Mouse (Mus musculus) mouse trophoblast stem cell (cell line): Measurements from ENCODE around the gene Igfbp4.

Experiments
- in situ Hi-C, 2 experiments: fragments of 300-500 bp; cut with MseI, MboI; formaldehyde crosslinking; loops; 2 replicates in 1 of 2; 3 replicates in 1 of 2; pipeline ENCODE4 v1.15.1; 2025

The Igfbp4 gene

GRCm38 (mm10) chr11:99080902-99081543, 40.0 kb downstream of the Igfbp4 start:
- in situ Hi-C loops, result no loop called here

DNA sequence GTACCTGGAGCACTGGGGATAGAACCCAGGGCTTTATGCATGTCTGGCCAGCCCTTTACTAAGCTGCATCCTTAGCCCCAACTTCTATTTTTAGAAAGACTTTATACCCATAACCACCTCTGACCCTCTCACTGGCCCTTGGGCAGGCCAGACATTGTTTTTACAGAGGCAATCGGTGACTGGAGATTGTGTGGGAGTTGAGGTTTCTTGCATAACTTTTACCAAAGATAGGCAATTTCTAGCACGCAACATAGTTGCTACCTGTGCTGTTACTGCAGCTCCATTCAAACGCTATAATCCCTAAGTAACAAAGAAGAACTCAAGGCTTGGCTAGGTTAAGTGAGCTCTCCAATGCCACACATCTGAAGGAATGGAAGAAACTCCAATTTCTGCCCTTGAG, 40.5 kb downstream of the Igfbp4 start:
- in situ Hi-C loops, result no loop called here

GRCm38 (mm10) chr11:99082098-99082497, 41.1 kb downstream of the Igfbp4 start:
- in situ Hi-C loops, result no loop called here

GRCm38 (mm10) chr11:99083516-99083915, 42.5 kb downstream of the Igfbp4 start:
- in situ Hi-C loops, result no loop called here

DNA sequence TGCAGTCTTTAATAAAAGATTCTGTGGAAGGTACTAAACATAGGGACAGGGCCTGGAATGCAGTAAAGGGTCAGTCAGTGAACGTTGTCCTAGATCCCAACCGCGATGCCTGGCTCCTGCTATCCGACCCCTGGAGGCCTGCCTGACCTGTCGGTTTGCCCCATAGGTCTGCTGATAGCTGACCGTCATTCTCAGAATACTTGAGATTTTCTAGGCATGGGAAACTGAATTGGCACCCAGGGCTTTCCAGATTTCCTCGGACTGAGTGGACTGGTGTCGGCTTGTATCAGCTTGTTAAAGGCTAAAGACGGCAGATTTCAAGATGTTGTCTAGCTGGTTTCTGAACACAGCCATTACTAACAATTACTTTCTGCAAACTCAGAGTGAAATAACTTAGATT, 43.3 kb downstream of the Igfbp4 start:
- in situ Hi-C loops, result no loop called here

GRCm38 (mm10) chr11:99088486-99088885, 47.4 kb downstream of the Igfbp4 start:
- in situ Hi-C loops, result no loop called here

DNA sequence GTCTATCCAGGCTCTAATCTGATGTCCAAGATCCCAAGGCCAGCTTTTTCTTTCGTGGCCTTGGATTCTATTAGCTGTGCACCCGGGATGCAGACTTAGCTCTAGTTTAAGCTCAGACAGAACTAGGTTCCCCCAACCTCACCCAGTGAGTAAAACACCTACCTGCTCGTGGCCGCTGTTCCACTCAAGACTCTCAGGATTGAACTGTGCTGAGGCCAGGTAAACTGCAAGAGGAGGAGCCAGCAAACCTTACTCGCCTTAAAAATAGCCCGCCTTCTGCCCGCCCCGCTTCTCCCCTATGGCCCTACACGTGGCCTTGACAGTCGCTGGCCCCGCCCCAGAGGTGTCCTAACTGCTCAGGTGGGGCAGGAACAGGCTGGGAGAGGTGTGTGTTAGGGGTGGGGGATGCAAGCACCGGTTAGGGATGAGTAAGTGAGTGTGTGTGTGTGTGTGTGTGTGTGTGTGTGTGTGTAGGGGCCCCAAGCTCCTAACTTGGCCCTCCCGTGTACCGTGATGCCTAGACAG, 48.1 kb downstream of the Igfbp4 start, which contains the start of gene Tns4:
Gene Tns4, minus strand, starts transcription at position 230 of the 525 bp plus-strand sequence.
- in situ Hi-C loops, result no loop called here

DNA sequence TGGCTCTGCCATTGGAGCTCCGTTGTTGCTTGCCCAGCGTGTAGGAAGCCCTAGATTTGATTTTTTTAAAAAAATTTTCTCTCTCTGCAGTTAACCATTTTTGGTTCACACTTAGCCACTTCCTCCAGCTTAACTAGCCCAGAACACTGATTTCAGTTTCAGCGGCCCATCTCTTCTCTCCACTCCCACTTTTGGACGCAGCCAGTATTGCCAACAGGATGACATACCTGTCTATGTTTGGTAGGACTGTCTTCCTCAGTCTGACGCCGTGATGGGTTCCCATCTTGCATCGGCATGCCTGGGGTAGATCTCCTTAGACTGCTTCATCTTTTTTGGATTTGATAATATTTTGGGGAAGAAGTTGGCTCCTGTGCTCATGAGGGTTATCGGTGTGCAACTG, 49.3 kb downstream of the Igfbp4 start:
- in situ Hi-C loops, result no loop called here

GRCm38 (mm10) chr11:99091666-99092065, 50.6 kb downstream of the Igfbp4 start:
- in situ Hi-C loops, result no loop called here

DNA sequence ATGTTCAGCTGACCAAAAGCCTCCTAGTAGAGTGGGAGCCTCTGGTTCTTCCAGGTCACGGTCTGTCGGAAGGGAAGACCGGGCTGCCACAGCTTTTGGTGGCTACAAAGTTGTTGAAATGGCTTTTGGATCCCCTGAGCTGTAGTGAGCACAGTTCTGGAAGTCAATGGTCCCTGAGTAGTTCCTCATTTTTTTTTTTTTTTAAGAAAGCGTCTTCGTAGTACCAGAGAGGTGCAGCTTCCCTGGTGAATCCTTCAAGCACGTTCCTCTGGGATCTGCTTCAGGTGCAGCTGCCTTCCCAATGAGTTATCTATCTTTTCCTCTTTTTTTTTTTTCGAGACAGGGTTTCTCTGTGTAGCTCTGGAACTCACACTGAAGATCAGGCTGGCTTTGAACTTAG, 52.7 kb downstream of the Igfbp4 start:
- in situ Hi-C loops, result no loop called here

DNA sequence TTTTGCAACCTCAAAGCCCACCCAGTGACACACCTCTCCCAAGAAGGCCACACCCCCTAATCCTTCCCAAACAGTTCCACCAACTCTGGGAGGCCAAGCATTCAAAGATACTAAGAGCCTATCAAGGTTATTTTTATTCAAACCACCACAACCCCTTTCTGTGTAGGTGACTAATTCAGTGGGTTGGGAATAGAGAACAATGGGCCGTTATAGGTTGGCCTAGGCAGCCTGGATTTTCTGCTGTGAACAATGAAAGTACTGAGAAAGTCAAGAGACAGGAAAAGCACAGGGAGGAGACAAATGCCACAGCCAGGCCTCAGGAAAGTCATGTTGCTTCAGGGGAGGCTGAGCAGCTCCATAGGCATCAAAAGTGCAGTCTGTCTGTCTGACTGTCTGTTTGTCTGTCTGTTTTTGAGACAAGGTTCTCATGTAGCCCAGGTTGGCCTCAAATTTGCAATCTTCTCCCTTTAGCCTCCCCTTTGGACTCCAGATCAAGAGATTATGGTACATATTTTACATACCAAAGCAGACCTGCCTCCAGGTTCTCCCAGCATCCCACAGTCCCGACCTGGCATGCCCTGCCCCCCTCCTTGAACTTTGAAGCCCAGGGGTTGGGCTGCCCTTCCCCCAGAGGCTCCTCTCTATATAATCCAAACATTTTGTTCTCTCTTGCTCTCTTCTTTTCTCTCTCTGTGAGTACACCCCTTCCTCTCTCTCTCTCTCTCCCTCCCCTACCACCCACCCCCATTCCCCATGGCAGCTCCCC, 54.0 kb downstream of the Igfbp4 start:
- in situ Hi-C loops, result no loop called here

- in situ Hi-C loops, result no loop called here
Observed at GRCm38 (mm10) chr11:99095759-99096158, 54.7 kb downstream of the Igfbp4 start.

DNA sequence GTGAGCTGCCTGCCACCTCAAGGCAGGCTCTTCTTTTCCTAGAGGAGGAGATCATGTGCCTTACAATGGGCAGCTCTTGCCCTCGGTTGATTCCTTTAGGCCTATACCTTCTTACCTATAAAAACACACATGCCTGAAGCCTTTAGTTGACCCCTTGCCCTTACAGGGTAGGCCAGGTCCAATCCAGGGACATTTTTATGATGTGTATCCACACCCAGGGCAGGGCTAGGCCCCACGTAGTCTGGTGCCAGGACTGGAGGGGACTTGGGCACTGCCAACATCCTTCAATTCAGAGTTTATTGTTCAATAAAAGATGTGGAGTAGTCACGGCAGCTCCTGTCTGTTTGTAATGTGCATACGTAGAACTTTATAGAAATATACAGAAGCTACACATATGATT, 55.4 kb downstream of the Igfbp4 start:
- in situ Hi-C loops, result no loop called here

DNA sequence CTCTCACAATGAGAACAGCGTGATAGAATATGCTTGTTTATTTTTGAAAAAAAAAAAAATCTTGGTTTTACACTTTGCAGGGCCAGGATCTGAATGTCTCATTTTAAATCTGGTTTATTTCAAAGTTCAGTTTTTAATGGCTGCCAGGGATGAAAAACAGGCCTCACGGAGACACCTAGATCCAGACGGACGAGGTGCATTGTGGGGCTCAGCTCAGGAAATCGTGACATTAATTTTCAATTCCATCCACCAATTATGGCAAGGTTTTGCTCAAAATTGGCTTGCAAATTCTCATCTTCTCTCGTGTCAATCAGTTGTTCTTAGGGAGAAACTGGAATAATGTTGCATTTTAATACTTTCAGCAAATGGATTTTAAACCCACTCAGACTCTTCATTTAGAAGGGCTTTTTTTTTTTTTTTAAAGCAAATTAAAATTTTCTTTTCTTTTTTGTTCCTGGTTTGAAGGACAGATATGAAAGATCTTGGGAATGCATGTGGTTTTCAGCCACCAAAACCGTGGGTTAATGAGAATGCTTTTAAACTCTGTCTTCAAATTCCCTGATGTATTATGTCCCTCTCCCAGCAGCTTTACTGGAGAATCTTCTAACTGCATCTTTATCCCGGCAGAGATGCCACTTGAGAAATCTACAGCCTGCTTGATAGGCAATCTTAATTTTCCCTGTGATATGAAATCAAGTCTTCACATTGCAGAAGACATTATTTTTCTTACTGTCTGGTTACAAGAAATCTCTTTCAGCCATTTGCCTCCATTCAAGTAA, 56.1 kb downstream of the Igfbp4 start:
- in situ Hi-C loops, result no loop called here

DNA sequence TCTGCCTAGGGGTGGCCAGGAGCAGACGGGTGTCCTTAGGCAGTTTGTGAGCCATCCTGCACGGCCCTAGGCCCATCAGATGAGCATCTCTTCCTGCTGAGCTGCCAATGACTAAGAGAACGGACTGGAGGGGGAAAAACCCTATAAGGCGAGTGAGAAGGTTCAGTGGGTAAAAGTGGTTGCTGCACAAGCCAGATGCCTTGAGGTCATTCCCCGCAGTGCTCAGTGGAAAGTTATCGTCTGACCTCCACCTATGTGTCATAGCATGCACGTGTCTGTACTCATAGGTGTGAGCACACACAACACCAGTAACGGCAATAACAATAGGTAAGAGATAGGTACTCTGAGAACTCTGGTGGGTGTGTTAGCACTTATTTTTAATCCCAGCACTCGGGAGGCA, 57.9 kb downstream of the Igfbp4 start:
- in situ Hi-C loops, result no loop called here

DNA sequence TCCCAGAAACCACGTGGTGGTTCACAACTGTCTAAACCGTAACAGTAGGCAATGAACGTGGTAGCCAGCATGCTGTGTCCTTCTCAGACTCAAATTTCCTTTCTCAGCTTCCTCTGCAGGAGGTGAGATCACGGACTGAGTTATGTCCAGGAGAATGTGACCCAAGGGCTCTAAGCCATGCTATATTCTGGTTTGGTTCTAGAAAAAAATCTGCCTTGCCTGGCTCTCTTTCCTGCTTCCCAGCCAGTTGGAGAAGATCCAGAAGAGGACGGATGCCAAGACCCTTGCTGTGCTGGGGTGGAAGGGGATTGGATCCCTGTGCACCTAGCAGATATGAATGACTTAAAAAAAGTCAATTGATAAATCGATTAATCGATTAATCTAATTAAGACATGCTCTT, 58.5 kb downstream of the Igfbp4 start:
- in situ Hi-C loops, result no loop called here

DNA sequence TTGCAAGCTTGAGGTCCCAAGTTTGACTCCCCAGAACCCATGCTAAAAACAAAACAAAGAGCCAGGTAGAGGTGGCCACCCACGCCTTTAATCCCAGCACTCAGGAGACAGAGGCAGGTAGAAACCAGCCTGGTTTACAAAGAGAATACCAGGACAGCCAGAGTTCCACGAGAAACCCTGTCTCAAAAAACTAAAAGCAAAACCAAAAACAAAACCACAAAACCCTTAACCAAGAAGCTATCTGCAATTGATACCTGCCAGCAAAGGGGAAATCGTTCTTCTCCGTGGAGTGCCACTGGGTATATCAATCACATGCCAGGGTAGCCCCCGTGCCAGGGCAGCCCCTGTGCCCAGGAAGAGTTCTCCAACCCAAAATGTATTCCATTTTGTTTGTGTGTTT, 59.2 kb downstream of the Igfbp4 start:
- in situ Hi-C loops, result no loop called here

DNA sequence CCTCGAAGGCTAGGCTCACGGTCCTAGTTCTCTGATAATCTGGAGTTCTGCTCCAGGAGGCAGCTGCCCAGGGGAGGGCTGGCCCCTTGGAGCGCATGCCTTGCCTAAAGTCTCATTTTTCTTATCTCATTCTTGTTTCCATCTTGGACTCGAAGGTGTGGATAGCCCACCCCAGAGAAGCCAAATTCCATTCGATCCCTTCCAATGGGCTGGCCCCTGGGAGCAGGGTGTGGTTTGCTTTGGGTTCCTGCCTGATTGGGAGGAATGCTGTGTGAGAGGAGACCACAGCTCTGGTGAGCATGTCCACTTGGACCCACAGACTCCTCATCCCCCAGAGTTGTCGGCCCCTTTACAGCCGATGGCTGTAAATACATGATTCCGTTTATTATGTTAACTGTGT, 60.6 kb downstream of the Igfbp4 start:
- in situ Hi-C loops, result no loop called here

- in situ Hi-C loops, result no loop called here
Observed at GRCm38 (mm10) chr11:99102575-99103270, 61.7 kb downstream of the Igfbp4 start.
